Mouse (Mus musculus): ENCODE measurements around the gene Hes2.

Hes2 gene

GRCm38 (mm10) chr4:152158585-152159284 is at the start of gene Hes2:
Gene Hes2 (plus strand): TSS chr4:152158867.
- DNase-seq: peak; percentile 55

GRCm38 (mm10) chr4:152109509-152109908 is 49.2 kb upstream of the Hes2 start:
- no peak for DNase-seq

- no peak for DNase-seq
Observed at GRCm38 (mm10) chr4:152110689-152111088, 48.0 kb upstream of the Hes2 start.

GRCm38 (mm10) chr4:152112329-152112728 is 46.3 kb upstream of the Hes2 start:
- DNase-seq: no peak

- no peak for DNase-seq
Observed at GRCm38 (mm10) chr4:152114080-152114479, 44.6 kb upstream of the Hes2 start.

GRCm38 (mm10) chr4:152115921-152116612 is 42.6 kb upstream of the Hes2 start, which contains the start of gene Tnfrsf25:
Gene Tnfrsf25 (plus strand): TSS chr4:152115934.
- DNase-seq: no peak

- no peak for DNase-seq
Observed at GRCm38 (mm10) chr4:152117538-152117937, 41.1 kb upstream of the Hes2 start.

GRCm38 (mm10) chr4:152119396-152120292 is 39.0 kb upstream of the Hes2 start:
- DNase-seq: peak; percentile 52

- no peak for DNase-seq
Observed at GRCm38 (mm10) chr4:152120311-152121182, 38.1 kb upstream of the Hes2 start.

GRCm38 (mm10) chr4:152121183-152121505 is 37.5 kb upstream of the Hes2 start:
- DNase-seq: no peak

GRCm38 (mm10) chr4:152124361-152124961 is 34.2 kb upstream of the Hes2 start:
- DNase-seq: no peak

GRCm38 (mm10) chr4:152125161-152126025 is 33.3 kb upstream of the Hes2 start:
- peak; percentile 51 for DNase-seq

- no peak for DNase-seq
Observed at GRCm38 (mm10) chr4:152126026-152126920, 32.4 kb upstream of the Hes2 start.

- no peak for DNase-seq
Observed at GRCm38 (mm10) chr4:152127884-152128283, 30.8 kb upstream of the Hes2 start.

GRCm38 (mm10) chr4:152128784-152129183 is 29.9 kb upstream of the Hes2 start:
- no peak for DNase-seq

GRCm38 (mm10) chr4:152129395-152129930 is 29.2 kb upstream of the Hes2 start:
- no peak for DNase-seq

- DNase-seq: peak; percentile 63
Observed at GRCm38 (mm10) chr4:152130771-152131653, 27.7 kb upstream of the Hes2 start.
